Mouse (Mus musculus) gastrocnemius, adult 18-20 months (tissue): ENCODE results near the gene Eif4g1. TPM values are rescaled to one million over a fixed set of nuclear protein-coding genes. Genes with fewer than 3 reads are reported as not detected.
A peak's percentile ranks its signal among the peaks of the same experiment; 100 is the strongest.

ENCODE experiments used
- DNase-seq: peaks from one replicate; pipeline ENCODE4 v3.0.0; 2021; ENCODE audit warnings: low spot score
- total RNA-seq, 2 experiments: library from RNA; stranded (reverse); gene quantifications; 2 replicates each; pipeline ENCODE4 v1.2.3; 2021

Eif4g1 gene
- total RNA-seq, 2 experiments from 2014 or later = 426 to 438 TPM

GRCm38 (mm10) chr16:20705786-20706185, 37.7 kb downstream of the Eif4g1 start:
- no peak for DNase-seq

- no peak for DNase-seq
These were observed 38.4 kb downstream of the Eif4g1 start for GRCm38 (mm10) chr16:20706407-20707055.

DNA sequence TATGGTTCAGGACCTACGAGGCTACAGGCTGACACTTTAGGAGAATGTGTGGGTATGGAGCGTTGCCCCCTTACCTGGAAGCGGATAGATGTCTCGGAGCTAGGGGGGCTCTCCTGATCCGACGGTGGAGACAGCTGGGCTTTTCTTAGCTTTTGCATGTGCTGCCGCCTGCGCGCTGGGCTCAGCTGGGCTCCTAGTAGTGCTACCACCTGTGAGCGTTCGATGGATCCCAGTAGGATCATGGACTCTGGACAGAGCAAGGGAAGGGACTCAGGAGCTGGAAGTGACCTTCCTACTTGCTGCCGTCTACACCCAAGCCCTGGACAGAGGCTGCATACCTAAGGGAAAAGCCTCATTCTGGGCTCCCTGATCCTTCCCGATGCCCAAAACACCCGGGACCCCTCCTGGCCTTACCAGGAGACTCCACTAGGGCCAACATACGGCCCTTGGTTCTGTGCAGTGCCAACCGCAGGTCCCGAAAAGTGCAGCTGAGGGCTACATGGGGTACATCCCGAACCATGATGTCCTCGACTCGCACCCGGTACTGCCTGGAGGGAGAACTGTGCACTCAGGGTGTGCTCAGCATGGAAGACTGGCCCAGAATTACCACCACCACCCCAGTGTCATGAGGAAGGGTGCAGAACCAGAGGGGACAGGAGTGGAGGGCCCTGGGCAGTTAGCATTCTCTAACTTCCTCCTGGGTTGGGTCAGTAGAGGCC, 40.3 kb downstream of the Eif4g1 start:
- DNase-seq = no peak

DNA sequence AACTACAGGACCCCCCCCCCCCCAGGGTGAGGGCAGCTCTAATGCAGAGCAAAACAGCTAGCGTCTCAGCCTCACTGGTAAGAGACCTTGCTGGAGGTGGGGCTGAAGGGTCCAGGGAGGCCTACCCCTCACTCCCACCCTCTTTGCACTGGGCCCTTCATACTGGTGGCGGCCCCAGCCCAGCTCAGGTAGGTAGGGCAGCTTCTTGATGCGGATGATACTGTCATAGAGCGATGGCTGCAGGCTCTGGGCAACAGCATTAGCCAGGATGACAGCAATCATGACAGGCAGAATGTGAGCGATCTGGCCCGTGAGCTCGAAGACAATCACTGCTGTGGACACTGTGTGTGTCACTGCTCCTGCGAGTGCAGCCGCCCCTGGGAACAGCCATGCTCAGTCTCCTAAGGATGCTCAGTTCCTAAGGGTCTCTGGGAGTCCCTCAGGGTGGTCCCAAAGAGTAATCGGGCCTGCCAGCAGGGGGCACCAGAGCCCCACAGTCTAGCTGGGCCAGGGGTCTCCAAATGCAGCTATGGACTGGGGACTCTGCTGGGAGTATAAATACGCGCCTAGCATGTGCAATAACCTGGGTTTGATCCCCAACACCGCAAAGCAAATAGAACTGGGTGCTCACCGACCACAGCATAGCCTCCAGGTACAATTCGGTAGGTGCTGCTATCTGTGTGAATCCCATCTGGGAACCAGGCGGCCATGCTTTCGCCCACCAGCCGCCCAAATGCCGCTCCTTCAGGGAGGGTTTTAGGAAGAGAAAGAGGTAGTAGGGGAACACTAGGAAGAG, 41.0 kb downstream of the Eif4g1 start:
- DNase-seq = no peak

GRCm38 (mm10) chr16:20710370-20710769, 42.3 kb downstream of the Eif4g1 start:
- no peak for DNase-seq

DNA sequence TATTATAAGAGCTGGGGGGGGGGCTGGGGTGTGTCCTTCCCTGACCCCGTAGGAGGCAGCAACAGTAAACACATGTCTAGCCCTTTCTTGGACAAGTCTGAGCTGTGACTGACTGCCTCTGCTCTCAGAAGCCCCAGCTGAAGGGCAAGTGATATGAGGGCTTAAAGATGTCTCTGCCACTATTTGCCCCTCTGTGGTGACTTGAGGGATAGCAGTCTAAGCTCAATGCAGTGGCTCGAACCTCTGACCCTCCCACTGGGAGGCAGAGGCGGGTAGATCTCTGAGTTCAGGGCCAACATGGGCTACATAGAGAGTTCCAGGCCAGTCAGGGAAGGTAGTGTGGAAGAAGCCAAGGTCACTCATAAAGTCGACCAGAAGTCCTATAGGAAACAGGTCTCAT, 42.7 kb downstream of the Eif4g1 start:
- no peak for DNase-seq

DNA sequence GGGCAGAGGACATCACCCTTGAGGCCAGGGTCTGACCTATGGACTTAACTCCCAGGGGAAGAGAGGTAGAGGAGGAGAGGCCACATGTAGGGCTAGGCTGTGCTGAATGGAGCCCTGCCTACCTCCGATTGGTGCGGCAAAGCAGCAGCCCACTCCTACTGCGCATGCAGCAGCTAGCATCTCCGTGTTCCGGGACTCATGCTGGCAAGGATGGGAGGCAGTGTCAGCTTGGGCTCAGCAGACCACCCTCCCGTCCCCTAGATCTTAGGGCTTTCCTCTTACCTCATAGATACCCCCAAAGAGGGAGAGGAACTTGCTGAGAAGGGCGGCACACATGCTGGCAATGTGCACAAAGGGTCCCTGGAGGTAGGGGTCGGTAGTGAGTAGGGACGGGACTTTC, 44.1 kb downstream of the Eif4g1 start:
- DNase-seq = no peak

GRCm38 (mm10) chr16:20712889-20713288, 44.8 kb downstream of the Eif4g1 start:
- DNase-seq = no peak

GRCm38 (mm10) chr16:20714307-20715080, 46.4 kb downstream of the Eif4g1 start:
- DNase-seq = no peak

DNA sequence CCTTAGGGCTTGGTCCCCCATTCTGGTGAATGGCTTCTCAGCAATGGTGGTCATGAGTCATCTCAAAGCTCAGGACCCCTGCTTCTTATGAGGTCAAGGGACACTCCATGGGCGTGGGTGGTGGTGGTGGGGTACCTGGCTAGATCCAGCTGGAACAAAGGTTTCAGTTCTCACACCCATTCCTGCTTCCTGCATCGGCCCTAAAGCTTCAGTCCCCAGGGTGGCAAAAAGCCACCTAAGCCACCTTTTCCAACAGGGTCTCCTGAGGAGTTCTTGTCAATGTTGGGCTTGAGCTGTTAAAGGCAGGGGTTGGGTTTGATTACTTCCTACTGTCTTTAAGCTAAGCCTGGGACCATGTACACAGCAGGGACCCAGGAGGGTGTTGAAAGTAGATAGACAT, 47.0 kb downstream of the Eif4g1 start:
- no peak for DNase-seq

DNA sequence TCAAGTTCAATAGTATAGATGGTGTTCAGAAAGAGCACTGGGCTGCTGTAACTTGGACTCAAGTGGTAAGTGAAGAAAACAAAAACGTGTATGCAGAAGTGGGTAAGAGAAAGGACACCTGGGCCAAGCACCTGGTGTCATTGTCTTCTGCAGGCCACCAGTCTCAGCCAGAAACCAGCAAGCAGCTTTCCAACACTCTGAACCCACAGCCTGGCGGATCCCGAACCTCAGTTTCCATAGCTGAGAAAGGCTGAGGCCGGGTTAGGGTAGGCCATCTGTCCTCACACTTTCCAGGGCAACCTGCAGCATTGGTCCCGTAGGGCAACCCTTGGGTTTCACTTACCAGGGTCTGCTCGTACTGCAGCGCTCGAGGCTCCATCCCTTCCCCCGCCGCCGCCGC, 47.5 kb downstream of the Eif4g1 start:
- DNase-seq = no peak

- peak; percentile 63 for DNase-seq
These were observed 48.1 kb downstream of the Eif4g1 start for GRCm38 (mm10) chr16:20715976-20716840.

DNA sequence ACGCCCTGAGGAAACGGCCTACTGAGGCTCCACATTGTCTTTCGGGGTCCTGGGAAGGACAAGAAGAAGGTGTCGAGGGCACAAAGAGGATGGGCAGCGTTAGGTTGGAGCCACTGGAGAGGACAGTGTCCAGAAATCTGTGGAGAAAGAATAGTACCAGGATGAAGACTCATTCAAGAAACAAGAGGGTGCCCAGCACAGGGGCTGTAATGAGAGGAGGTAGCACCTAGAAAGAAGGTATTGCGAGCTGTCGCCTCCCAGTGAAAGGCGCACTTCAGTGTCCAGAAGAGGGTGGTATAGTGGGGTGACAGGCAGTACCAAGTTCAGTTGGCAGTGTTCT, 48.7 kb downstream of the Eif4g1 start:
- no peak for DNase-seq

GRCm38 (mm10) chr16:20717181-20717977, 49.3 kb downstream of the Eif4g1 start, which contains the start of the genes Polr2h and Clcn2:
TSS of gene Polr2h (plus strand) at chr16:20717665.
TSS of gene Clcn2 (minus strand) at chr16:20717746.
- DNase-seq = peak; percentile 97

DNA sequence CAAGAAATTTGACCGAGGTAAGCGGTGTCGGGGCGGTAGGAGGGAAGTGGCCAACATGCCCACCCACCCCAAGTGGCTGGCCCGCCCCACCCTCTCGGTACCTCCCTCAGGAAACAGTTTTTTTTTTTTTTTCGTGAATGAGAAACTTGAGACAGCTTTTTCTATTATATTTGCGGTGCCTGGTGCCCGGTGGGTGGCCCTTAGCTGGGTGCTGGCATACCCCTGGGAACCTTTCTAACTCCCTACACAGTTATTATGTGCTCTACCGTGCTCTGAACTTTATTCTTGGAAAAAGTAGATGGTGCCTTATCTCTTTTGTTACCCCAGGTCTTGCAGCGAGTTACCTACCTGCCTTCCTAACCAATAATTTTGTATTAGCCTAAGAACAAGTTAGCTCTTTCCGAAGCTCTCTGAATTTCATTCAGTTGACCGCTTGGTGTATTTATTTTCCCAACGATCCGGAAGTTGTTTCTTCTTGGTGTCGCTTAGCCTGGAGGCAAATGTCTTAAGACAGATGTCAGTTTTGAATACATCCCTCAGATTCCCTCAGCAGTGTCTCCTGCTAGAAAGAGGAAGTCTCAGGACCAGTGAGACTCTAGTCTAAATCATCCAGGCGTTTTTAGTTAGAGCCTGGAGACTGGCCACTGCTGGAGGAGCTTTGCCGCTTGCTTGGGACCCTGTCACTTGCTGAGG, 50.0 kb downstream of the Eif4g1 start:
- DNase-seq = no peak

DNA sequence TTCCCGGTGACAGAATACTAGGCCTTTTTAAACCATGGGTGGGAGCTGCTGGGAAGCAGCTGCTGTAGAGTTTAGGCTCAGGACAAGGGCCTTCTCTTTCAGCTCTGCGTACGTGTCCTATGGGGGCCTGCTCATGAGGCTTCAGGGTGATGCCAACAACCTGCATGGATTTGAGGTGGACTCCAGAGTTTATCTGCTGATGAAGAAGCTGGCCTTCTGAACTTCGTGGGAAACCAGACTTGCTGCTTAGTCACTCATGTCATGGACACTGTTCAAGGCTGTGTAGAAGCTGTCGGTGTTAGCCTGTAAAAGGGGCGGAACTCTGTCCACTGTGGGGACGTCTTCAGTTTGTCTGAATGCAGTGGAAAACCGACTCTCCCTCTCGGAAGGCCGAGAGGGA, 53.7 kb downstream of the Eif4g1 start:
- no peak for DNase-seq

DNA sequence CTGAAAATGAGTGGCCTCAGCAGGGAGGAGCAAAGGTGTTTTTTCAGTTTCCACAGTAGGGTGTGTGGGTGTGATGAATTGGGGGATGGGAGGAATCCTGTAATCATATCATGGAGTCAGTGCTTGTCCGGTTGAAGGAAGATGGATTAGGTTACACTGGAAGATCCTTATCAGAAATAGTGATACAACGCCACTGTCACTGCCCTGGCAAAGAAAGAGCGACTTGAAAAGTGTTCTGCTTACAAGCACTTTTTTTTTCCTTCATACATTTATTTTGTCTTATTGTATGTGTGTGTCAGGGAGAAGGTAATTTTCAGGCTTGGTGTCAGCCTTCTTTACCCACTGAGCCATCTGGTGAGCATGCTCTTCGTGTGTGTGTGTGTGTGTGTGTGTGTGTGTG, 54.6 kb downstream of the Eif4g1 start:
- no peak for DNase-seq

DNA sequence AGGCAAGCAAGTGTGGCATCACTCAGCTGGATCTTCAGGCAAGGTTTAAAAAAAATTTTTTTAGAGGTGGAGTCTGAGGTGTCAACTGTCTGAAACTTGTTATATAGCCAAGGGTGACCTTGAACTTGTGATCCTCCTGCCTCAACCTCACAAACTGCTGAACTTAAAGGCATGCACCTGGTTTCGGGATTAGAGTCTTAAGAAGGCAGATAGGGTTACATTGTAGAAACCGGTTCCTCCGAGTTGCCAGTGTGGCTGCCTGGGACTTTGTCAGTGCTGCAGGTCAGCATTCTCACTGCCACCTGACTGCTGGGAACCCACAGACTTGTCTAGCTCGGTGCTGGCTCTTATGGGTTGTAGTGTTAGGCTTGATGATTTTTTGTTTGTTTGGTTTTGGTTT, 55.1 kb downstream of the Eif4g1 start:
- no peak for DNase-seq

GRCm38 (mm10) chr16:20724338-20724748, 56.2 kb downstream of the Eif4g1 start:
- DNase-seq = peak; percentile 65
